Mouse (Mus musculus): Measurements from ENCODE around the gene Lpp. TPM values are rescaled to one million over a fixed set of nuclear protein-coding genes. Genes with fewer than 3 reads are reported as not detected.

The Lpp gene
- polyA plus RNA-seq, 1 experiment, result 15.0 TPM

- Histone ChIP-seq H3K4me1 (replicated peaks; ENCODE audit: control insufficient read depth, insufficient read depth, low read length) (peaks cover 12% of the 10 kb centered on the region), H3K36me3 (ENCODE audit: control insufficient read depth, insufficient read depth, low read length) (no peaks in the 10 kb centered on the region), H3K27ac (ENCODE audit: control insufficient read depth, insufficient read depth, low read length) (no peak overlapping the region), H3K4me3 (ENCODE audit: control insufficient read depth, insufficient read depth, low read length) (no peak overlapping the region), H3K27me3 (ENCODE audit: control insufficient read depth, insufficient read depth, low read length) (no peaks in the 10 kb centered on the region)
- 88% methylated on average over 8 of the region's 8 CpGs for WGBS
- no peak for DNase-seq
- TF ChIP-seq POLR2A (IDR thresholded peaks at IDR 0.05; ENCODE audit: control insufficient read depth, extremely low read depth, insufficient read depth, low read length, poor library complexity) (no peak), CTCF (IDR thresholded peaks at IDR 0.05; ENCODE audit: borderline replicate concordance, control insufficient read depth, extremely low read depth, insufficient read depth, low read length, poor library complexity) (no peak)
Measured at GRCm38 (mm10) chr16:24880698-24881097, 487.4 kb downstream of the Lpp start.

- TF ChIP-seq POLR2A (IDR thresholded peaks at IDR 0.05; ENCODE audit: control insufficient read depth, extremely low read depth, insufficient read depth, low read length, poor library complexity) (no peak), CTCF (IDR thresholded peaks at IDR 0.05; ENCODE audit: borderline replicate concordance, control insufficient read depth, extremely low read depth, insufficient read depth, low read length, poor library complexity) (no peak)
- H3K4me1 ChIP-seq (replicated peaks; ENCODE audit: control insufficient read depth, insufficient read depth, low read length), result peaks cover 16% of the 10 kb centered on the region
- H3K27me3 ChIP-seq (ENCODE audit: control insufficient read depth, insufficient read depth, low read length), result no peaks in the 10 kb centered on the region
- no peak for DNase-seq
- no peak overlapping the region for H3K4me3 ChIP-seq (ENCODE audit: control insufficient read depth, insufficient read depth, low read length)
- H3K36me3 ChIP-seq (ENCODE audit: control insufficient read depth, insufficient read depth, low read length), result no peaks in the 10 kb centered on the region
- 98% methylated on average over 3 of the region's 3 CpGs for WGBS
- no peak overlapping the region for H3K27ac ChIP-seq (ENCODE audit: control insufficient read depth, insufficient read depth, low read length)
Measured at GRCm38 (mm10) chr16:24881981-24882775, 488.9 kb downstream of the Lpp start.

DNA sequence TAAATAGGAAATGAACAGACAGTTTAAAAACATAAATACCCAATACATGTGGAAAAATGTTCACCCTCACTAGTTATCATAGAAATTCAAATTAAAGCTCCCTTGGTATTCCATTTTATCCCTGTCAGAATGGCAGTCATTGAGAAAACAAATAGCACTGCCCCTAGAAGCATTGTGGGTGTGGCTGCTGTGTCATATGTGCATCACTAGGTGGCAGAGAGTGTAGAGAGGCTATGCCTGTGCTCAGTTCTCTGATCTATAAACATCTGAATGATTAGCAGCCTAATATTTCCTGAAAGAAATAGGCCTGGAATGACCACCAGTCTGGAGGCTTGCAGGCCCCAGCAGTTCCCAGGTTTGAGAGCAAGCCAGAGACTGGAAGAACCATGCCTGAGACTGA is 490.7 kb downstream of the Lpp start:
- Histone ChIP-seq H3K4me3 (ENCODE audit: control insufficient read depth, insufficient read depth, low read length) (no peak overlapping the region), H3K36me3 (ENCODE audit: control insufficient read depth, insufficient read depth, low read length) (no peaks in the 10 kb centered on the region), H3K27ac (ENCODE audit: control insufficient read depth, insufficient read depth, low read length) (no peak overlapping the region), H3K27me3 (ENCODE audit: control insufficient read depth, insufficient read depth, low read length) (no peaks in the 10 kb centered on the region), H3K4me1 (replicated peaks; ENCODE audit: control insufficient read depth, insufficient read depth, low read length) (peaks cover 14% of the 10 kb centered on the region)
- no peak for DNase-seq
- TF ChIP-seq POLR2A (IDR thresholded peaks at IDR 0.05; ENCODE audit: control insufficient read depth, extremely low read depth, insufficient read depth, low read length, poor library complexity), result no peak
- no peak for TF ChIP-seq CTCF (IDR thresholded peaks at IDR 0.05; ENCODE audit: borderline replicate concordance, control insufficient read depth, extremely low read depth, insufficient read depth, low read length, poor library complexity)

- Histone ChIP-seq H3K4me1 (replicated peaks; ENCODE audit: control insufficient read depth, insufficient read depth, low read length) (peaks cover 19% of the 10 kb centered on the region), H3K36me3 (ENCODE audit: control insufficient read depth, insufficient read depth, low read length) (no peaks in the 10 kb centered on the region), H3K4me3 (ENCODE audit: control insufficient read depth, insufficient read depth, low read length) (no peak overlapping the region), H3K27me3 (ENCODE audit: control insufficient read depth, insufficient read depth, low read length) (no peaks in the 10 kb centered on the region), H3K27ac (ENCODE audit: control insufficient read depth, insufficient read depth, low read length) (peak overlapping the region; percentile 64)
- TF ChIP-seq CTCF (IDR thresholded peaks at IDR 0.05; ENCODE audit: borderline replicate concordance, control insufficient read depth, extremely low read depth, insufficient read depth, low read length, poor library complexity), result no peak
- no peak for TF ChIP-seq POLR2A (IDR thresholded peaks at IDR 0.05; ENCODE audit: control insufficient read depth, extremely low read depth, insufficient read depth, low read length, poor library complexity)
- peak; percentile 21 for DNase-seq
- 67% methylated on average over 3 of the region's 3 CpGs for WGBS
Measured at GRCm38 (mm10) chr16:24886346-24886745, 493.0 kb downstream of the Lpp start.

- H3K36me3 ChIP-seq (ENCODE audit: control insufficient read depth, insufficient read depth, low read length), result no peaks in the 10 kb centered on the region
- no peak overlapping the region for H3K4me3 ChIP-seq (ENCODE audit: control insufficient read depth, insufficient read depth, low read length)
- DNase-seq, result peak; percentile 58
- H3K4me1 ChIP-seq (replicated peaks; ENCODE audit: control insufficient read depth, insufficient read depth, low read length), result peaks cover 22% of the 10 kb centered on the region
- no peak for TF ChIP-seq CTCF (IDR thresholded peaks at IDR 0.05; ENCODE audit: borderline replicate concordance, control insufficient read depth, extremely low read depth, insufficient read depth, low read length, poor library complexity)
- no peak for TF ChIP-seq POLR2A (IDR thresholded peaks at IDR 0.05; ENCODE audit: control insufficient read depth, extremely low read depth, insufficient read depth, low read length, poor library complexity)
- peak overlapping the region; percentile 64 for H3K27ac ChIP-seq (ENCODE audit: control insufficient read depth, insufficient read depth, low read length)
- no peaks in the 10 kb centered on the region for H3K27me3 ChIP-seq (ENCODE audit: control insufficient read depth, insufficient read depth, low read length)
- 9% methylated on average over 7 of the region's 7 CpGs for WGBS
Measured at GRCm38 (mm10) chr16:24886943-24887342, 493.6 kb downstream of the Lpp start.

DNA sequence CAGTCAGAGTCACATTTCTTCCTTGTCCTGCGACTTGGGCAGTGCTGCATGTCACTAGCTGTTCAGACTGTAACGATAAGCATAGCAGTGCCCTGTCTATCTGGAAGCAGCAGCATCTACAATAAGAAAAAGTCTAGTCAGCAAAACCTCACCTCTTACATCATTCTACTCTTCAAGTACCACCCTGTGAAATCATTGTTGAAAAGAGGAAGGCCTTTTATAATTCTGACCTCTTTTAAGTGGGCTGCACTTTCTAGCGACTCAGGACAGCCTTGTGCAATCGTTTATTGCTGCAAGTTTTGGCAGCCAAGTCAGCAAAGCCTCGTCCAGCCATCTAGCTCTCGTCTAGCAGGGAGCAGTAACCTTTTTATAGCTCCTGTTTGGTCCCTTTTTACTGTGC is 498.1 kb downstream of the Lpp start:
- WGBS, result 51% methylated on average over 6 of the region's 6 CpGs
- Histone ChIP-seq H3K36me3 (ENCODE audit: control insufficient read depth, insufficient read depth, low read length) (no peaks in the 10 kb centered on the region), H3K27me3 (ENCODE audit: control insufficient read depth, insufficient read depth, low read length) (no peaks in the 10 kb centered on the region), H3K4me3 (ENCODE audit: control insufficient read depth, insufficient read depth, low read length) (no peak overlapping the region), H3K4me1 (replicated peaks; ENCODE audit: control insufficient read depth, insufficient read depth, low read length) (peaks cover 19% of the 10 kb centered on the region), H3K27ac (ENCODE audit: control insufficient read depth, insufficient read depth, low read length) (no peak overlapping the region; the same call in 1 of the 2 replicates)
- no peak for TF ChIP-seq CTCF (IDR thresholded peaks at IDR 0.05; ENCODE audit: borderline replicate concordance, control insufficient read depth, extremely low read depth, insufficient read depth, low read length, poor library complexity)
- no peak for TF ChIP-seq POLR2A (IDR thresholded peaks at IDR 0.05; ENCODE audit: control insufficient read depth, extremely low read depth, insufficient read depth, low read length, poor library complexity)
- DNase-seq, result no peak

Data from thymus, adult 2 months (tissue).